Mouse (Mus musculus) myocyte (in vitro differentiated cells): Measurements from ENCODE around the gene Kmo.

ENCODE experiments used
- MAX ChIP-seq: IDR thresholded peaks from one replicate; pipeline ENCODE4 v1.6.1; 2011; ENCODE audit warnings: low read depth, mild to moderate bottlenecking, control low read depth
- MYOG ChIP-seq, 3 experiments: IDR thresholded peaks; one replicate each; pipeline ENCODE4 v1.6.1; 2011; ENCODE audit warnings: control low read depth in 2 of 3, low read depth in 2 of 3, mild to moderate bottlenecking in 2 of 3; ENCODE audit not compliant: insufficient read length in 2 of 3, control insufficient read depth in 1 of 3, insufficient read depth in 1 of 3
- POLR2A ChIP-seq: IDR thresholded peaks from one replicate; pipeline ENCODE4 v1.6.1; 2011; ENCODE audit warnings: low read depth, mild to moderate bottlenecking, control low read depth, moderate library complexity; ENCODE audit not compliant: insufficient read length
- TCF12 ChIP-seq: IDR thresholded peaks from one replicate; pipeline ENCODE4 v1.6.1; 2011; ENCODE audit warnings: mild to moderate bottlenecking, control low read depth; ENCODE audit not compliant: poor library complexity, insufficient read depth, severe bottlenecking

- TF ChIP-seq MAX (no peak), TCF12 (no peak), POLR2A (no peak), MYOG (IDR thresholded peaks at IDR 0.05; ENCODE audit: control insufficient read depth in 1 of 3, insufficient read depth in 1 of 3, insufficient read length in 2 of 3, low read depth in 2 of 3) (no peak)
Observed at GRCm38 (mm10) chr1:175578425-175579096, 41.6 kb upstream of the Kmo start.
